Mouse (Mus musculus): ENCODE data around the gene Tango6.

The Tango6 gene

DNA sequence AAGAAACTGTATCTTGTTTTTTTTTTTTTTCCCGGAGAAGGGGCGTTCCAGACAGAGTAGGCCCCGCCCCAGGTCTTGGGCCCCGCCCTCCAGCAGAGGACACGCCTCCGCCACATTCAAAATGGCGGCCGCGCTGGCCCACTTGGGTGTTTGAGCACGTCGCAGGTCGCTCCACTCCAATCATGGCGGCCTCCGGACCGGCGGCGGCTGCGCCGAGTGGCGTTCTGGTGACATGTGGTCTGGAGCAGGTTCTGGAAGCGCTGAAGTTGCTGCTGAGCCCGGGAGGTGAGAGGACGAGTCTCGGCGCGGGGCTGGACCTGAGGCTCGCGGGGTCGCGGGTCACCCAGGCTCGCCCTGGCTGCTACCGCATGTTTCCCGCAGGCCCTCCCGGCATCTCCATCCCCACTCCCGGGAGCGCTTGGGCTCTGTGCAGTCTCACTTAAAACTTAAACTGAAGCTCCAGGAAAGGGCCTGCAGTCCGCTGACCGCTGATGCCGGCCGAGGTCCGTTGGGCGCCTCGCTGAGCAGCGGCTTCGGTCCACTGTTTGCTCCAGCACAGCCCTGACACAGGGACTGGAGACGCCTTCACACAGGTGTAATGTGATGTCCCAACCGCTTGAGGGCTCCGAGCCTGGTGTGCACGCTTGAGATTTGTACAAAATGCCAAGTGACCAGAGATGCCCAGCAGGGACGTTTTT is at the start of gene Tango6:
Tango6 (plus strand) TSS at position 98 of the 698 bp plus-strand sequence.
- DNase-seq (ENCODE audit: low read depth), result peak; percentile 54

DNA sequence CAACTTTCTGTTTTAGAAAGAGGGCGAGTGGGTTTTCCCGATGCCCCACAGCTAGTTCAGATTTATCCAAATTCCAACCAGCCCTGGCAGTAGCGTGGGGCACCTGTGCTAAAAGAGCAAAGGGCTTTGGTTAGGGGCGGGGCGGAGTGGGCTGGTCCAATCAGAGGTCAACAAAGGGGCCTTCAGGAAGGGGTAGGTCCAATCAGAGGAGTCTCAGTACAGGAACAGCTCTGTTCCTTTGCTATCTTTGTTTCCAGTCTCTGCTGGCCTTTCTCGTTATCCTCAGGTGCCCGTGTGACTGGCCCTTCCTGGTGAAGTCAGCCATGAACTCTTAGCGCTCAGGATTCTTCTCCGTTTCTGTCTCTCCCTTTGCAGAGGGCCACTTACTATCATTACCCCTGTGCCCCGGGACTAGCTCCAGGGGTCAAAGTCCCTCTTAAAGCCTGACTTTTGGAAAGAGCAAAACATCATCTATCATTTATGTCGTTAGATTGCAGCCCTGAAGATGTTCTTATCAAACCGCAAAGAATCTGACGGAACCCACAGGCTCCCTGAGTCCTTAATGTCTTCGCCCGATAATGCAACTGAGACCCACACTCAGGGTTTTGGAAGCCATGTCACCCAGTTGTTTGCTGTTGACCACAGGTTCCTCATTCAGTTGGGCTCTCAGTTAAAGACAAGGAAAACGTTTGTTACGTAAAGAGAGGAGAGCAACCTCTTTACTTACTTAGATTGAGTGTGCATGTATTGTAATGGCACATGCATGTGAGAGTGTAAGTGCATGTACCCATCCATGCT is 49.3 kb upstream of the Tango6 start:
- DNase-seq (ENCODE audit: low read depth), result no peak

DNA sequence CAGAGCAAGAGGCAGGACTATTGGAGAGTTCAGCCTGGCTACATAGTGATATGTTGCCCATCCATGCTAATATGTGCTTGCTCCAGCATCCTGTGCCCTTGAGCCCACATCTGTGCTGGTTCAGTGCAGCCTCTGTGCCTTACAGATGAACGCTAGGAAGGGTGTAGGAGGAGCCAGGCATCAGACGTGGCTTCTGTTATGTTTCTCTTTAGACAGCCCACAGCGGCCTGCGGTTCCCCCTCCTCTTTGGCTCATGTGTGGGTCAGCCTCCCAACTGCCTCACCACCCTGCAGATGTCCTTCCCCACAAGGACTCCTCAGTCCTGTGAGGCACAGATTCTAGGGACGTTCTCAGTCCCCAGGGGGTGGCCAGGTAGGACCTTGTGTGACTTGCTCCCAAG is 47.6 kb upstream of the Tango6 start:
- no peak for DNase-seq (ENCODE audit: low read depth)

DNA sequence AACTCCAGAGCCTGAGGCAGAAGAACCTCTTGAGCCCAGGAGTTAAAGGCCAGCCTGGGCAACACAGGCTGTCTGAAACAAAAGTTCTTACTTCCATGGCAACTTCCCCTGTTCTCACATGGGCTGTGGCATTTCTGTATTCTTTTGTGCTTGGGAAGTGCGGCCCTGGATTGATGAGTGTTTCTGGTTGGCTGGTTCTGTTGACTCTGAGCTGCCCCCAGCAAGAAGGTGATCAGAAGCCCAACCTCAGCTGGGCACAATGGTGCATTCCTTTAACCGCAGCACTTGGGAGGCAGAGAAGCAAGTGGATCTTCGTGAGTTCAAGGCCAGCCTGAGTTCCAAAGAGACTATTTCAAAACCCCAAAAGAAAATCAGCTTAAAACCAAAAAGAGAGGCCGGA is 45.4 kb upstream of the Tango6 start:
- no peak for DNase-seq (ENCODE audit: low read depth)

DNA sequence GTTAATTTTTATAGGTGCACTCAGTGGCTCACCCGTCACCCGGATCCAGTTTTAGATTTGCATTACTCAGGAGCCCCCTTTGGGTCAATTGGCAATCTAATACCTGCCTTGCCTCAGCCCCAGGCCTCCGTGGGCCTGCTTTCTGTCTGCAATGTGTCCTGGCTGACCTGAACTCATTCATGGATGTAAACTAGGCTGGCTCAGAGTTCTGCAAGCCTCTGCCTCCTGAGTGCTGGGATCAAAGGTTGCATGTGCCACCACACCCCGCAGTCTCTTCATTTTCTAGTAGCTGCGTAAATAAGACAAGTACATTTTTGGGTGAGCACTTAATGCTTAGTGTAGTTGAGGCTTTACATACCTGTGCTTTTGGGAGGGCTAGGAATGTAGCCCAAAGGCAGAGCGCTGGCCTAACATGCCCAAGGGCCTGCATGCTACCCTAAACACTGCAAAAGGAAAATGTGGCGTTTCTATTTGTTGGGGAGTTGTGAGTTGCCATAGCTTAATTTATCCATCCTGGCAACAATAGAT is 44.0 kb upstream of the Tango6 start:
- DNase-seq (ENCODE audit: low read depth), result no peak

DNA sequence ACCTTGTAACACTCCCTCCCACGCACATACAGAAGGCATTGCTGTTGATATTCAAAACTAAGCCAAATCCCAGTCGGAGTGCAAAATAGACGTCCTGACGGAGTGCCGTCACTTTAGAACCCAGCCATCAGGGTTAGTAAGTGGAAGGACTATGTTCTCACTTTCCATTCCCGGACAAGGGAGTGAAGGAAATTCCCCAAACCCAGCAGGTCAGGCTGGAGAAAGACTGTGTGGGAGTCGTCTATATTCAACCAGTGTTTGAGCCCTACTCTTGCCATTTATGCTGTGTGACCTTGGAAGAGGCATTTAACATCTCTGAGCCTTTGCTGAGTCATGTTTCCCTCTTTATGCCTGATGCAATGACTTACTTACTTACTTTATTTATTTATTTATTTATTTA is 42.7 kb upstream of the Tango6 start:
- no peak for DNase-seq (ENCODE audit: low read depth)

DNA sequence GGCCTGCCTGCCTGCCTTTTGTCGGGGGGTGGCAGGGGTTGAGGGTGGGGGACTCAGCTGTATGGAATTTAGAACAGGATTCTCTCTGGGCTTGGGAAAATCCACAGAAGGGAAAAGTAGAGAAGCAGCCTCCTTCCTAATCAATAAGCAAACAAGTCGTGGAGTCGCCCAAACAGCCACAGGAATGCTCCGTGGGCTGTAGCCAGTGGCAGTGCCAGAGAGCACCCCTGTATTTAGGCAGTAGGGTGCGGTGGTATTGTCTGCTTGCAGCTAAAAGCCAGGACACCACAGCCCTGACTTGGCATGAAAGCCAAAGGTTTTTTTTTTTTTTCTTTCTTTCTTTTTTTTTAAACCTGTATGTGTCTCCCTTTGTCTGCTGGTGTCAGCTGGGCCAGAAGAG is 41.9 kb upstream of the Tango6 start:
- DNase-seq (ENCODE audit: low read depth), result no peak

DNA sequence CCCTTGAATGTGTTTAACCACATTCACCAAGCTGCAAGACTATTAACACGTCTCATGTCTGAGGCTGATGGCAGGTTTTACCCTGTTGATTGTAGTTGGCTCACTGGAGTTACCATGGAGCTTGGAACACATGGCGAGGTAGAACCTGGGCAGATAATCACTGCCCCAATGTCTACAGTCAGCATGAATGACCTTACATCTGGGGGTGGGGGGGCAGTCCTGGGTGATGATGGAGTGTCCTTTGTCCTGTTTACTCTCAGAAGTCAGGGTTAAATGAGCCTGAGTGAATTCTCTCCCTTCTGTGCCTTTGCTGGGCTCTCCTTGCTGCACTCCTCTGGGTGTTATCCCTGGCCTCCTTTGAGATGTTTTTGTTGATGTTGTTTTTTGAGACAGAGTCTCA is 40.7 kb upstream of the Tango6 start:
- no peak for DNase-seq (ENCODE audit: low read depth)

DNA sequence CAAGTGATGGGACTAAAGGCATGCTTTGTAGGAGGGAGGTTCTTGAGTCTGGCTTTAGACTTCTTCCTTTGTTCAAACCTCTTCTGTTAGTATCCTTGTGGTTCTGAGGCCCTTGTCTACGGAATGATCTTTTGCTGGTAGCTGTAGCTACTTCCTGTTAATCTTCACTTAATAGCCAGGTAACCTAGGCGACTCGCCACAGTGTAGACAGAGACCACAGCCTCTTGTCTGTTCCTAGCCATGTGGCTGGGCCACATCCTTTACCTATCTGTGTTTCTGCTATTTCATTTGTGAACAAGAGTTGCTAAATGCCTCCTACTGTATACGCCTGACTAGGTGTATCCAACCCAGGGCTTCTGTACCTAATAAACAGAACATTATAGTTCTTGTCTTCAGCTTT is 39.8 kb upstream of the Tango6 start:
- DNase-seq (ENCODE audit: low read depth), result no peak

DNA sequence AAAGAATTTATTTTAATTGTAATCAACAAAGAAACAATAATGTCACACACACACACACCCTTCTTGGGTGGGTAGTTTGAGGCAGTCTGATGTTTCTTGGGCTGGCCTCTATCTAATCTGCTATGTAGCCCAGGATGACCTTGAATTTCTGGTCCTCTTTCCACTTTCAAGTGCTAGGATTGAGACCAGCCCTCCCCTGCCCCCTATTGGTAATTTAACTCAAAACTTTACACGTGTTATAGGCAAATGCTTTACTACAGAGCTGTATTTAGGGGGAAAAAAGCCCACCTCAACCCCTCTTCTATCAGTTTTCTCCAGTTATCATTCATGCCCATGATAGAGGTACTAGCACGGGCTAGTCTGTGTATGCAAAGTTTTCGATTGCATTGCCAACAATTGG is 37.9 kb upstream of the Tango6 start:
- DNase-seq (ENCODE audit: low read depth), result no peak

DNA sequence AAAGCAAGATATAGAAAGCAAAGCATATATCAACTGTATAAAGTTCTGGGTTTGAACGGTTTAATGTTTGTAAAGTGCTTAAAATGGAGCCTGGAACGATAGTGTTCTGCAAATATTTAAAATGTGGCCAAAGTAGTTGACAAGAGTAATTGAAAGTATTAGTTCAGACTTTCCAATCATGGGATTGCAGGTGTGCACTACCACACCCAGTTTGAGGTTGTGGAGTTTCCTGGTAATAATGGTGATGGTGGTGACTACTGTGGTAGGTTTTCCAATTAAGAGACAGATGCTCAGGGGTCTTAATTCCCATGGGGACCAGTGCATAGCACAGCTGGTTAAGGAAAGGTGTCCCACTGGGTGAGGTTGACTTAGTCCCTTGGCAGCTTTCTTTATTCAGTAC is 36.7 kb upstream of the Tango6 start:
- no peak for DNase-seq (ENCODE audit: low read depth)

DNA sequence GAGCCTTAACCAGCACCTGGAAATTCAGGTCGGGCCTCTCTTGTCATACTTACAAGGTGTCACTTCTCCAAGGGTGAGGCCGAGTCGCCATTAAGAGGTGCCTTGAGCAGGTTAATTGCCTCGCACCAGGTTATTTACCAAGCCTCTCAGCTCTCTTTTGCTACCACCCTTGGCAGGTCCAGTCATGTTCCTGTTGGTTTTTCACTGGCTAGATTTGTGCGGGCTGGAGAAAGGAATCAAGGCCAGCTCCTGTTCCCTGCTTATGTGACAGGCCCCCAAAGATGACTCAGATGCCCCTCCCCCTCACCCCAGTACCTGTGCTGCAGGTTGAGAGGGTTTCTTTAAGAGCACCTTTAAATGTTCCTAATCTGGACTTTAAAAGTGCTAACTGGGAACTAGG is 36.1 kb upstream of the Tango6 start:
- no peak for DNase-seq (ENCODE audit: low read depth)

DNA sequence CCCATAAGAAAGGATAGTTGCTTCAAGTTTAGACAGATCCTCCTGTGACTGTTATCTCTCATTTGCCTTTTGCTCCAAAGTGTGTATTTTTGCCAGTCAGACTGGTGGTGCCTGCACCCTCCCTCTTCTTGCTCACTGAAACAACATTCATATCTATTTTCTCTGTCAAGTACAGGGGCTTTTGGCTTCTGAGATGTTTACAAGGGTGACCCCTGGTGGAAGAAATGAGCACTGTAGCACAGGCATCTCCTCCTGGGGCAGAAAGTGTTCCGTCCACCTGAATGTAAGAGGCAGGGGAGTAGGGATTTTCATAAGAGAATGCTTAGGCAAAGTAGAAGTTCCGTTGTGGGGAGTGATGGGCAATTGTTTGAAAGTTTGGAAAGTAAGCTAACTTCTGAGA is 35.5 kb upstream of the Tango6 start:
- peak; percentile 36 for DNase-seq (ENCODE audit: low read depth)

DNA sequence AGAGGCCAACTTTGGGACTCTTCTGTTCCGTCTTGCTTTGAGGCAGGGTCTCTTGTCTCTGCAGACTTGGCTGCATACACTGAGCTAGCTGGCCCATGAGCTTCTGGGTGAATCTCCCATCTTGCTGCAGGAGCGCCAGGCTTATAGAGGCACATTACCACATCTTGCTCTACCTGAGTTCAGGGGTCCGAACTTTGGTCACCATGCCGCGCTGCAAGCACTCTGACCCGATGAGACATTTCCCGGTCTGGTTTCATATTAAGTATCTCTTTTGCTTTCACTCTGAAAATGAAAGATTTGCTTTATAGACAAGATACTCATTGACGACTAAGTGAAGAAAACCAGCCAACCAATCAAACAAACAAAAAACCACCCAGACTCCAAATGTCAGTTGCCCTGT is 34.4 kb upstream of the Tango6 start:
- no peak for DNase-seq (ENCODE audit: low read depth)

DNA sequence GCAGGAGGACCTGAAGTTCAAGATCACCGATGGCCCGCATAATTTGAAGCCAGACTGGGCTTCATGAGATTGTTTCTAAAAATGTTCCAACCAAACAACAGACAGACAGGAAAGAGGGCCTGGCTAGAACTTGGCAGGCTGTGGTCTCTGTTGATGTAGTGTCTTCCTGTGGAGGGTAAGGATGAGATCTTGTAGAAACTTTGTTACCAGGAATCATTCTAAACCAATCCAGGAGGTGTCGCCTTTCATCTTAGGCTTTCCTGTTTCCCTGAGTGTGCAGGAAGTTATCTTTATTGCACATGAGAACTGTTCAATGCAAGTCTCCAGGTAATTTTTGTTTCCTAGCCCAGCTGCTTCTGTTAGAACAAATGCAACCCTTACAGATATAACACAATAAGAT is 30.9 kb upstream of the Tango6 start:
- no peak for DNase-seq (ENCODE audit: low read depth)

DNA sequence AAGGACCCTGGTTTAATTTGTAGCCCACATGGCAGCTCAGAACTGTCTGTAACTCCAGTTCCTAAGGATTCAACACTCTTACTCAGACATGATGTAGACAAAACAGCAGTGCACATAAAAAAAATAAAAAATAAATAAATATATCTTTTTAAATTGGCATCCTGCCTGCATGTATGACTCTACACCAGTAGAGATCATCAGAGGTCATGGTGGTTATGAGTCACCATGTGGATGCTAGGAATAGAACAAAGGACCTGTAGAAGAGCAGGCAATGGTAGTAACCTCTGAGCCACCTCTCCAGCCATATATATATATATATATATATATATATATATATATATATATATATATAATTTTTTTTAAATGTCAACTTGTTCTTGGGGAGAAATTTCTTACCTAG is 26.8 kb upstream of the Tango6 start:
- DNase-seq (ENCODE audit: low read depth), result no peak

DNA sequence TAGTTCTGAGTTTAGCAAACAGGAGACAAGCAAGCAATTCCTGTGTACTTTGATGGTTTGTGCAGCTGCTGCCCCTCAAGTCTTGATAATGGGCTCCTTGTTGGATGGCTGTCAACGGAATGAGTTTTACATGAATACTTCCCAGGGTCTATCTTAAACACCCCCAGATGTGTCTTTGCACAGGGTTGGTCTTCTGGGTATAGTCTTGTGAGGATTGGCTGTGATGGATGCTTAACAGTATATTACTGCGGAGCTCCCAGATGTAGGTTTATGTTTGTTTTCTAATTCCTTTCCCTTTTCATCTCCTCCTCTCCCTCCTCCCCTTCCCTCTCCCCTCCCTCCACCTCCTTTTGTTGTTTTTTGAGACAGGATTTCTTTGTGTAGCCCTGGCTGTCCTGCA is 10.1 kb upstream of the Tango6 start:
- no peak for DNase-seq (ENCODE audit: low read depth)

DNA sequence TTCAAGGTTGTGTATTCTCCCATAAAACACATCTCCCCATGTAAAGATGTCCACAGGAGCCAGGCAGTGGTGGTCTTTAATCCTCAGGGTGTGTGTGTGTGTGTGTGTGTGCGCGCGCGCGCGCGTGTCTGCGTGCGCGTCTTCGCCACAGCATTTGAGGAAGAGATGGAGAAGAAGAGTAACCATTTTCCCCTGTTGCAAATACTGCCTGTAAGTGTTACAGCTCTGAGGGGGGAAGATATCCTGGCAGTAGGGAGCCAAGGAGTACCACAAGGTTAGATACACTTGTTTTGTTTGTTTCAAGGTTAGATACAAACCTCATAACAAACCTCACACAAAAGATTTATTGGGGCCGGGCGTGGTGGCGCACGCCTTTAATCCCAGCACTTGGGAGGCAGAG is 8.6 kb upstream of the Tango6 start:
- no peak for DNase-seq (ENCODE audit: low read depth)

DNA sequence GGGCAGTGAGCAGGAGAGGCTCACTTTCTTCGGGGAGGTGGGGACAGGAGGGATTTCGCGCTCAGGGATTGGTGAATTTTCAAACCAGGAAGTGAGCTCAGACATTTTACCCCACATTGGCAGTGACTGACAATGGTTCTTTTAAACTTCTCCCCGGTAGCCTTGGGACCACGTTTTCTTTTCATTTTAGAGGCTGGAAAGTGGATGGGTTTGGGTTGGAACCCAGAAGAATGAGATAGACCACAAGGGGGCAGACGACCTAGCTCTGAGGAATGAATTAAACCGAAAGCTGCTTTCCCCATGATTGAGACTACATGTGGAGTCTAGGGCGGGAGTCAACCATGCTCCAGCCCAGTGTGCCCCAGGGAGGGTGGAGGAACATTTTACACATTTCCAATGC is 8.0 kb upstream of the Tango6 start:
- DNase-seq (ENCODE audit: low read depth), result no peak

DNA sequence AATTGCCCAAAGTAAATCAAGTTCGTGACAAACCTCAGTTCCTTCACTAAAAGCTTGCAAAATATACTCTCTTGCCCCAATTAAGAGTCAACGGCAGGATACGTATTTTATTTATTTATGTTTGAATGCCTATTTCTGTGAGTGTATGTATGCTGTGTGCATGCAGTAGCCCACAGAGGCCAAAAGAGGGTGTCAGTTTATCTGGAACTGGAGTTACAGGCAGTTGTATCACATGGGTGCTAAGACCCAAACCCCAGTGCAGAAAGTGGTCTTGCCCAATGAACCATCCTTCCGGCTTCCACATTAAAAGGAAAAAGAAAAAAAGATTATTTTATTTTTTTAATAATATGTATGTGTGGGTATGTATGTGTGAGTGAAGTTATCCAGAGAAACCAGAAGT is 1.5 kb downstream of the Tango6 start:
- no peak for DNase-seq (ENCODE audit: low read depth)

DNA sequence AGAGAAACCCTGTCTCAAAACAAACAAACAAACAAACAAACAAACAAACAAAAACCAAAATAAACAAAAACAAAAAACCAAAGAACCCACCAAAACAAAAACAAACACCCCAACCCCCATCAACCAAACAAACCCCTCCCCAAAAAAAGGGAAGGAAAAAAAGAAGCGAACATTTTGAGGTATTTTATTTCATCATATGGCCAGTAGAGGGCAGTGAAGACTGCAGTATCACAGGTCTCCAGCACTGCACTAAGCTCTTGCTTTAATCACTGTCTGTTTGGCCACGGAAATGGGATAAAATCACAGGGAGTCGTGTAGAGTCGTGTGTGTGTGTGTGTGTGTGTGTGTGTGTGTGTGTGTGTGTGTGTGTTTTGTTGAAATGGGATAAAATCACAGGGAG is 4.6 kb downstream of the Tango6 start:
- peak; percentile 20 for DNase-seq (ENCODE audit: low read depth)

DNA sequence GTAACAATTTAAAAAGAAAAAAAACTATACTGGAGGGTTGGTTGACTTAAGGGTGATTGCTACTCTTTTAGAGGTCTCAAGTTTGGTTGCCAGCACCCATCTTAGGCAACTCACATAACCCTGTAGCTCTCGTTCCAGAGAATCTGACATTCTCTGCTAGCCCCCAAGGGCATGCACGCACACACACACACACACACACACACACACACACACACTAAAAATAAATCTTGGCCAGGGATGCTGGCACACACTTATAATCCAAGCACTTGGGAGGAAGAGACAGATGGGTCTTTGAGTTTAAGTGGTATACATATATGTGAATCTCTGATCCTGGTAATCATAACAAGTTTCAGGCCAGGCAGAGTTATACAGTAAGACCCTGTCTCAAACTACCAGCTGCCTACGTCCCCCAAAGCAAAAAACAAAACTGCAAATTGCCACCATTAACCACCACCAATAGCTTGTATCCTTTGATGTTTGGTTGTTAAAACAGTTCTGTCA is 14.9 kb downstream of the Tango6 start:
- no peak for DNase-seq (ENCODE audit: low read depth)

DNA sequence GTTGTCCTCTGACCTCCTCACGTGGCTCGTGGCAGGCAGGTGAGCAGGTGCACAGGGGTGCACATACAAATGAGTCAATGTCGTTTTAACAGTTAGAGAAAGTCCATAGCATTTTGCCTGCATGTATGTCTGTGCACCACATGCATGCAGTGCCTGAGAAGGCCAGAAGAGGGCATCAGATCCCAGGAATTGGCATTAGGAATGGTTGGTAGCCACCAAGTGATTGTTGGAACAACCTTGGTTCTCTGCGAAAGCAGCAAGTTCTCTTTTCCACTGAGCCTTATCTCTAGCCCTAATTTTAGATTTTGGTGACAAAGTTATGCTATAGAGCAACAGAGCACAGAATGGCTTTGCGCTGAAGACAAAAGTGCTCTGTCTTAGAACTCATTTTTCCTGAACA is 16.7 kb downstream of the Tango6 start:
- no peak for DNase-seq (ENCODE audit: low read depth)
